Mouse (Mus musculus): ENCODE results near the gene Olfr1242.

Gene Olfr1242

DNA sequence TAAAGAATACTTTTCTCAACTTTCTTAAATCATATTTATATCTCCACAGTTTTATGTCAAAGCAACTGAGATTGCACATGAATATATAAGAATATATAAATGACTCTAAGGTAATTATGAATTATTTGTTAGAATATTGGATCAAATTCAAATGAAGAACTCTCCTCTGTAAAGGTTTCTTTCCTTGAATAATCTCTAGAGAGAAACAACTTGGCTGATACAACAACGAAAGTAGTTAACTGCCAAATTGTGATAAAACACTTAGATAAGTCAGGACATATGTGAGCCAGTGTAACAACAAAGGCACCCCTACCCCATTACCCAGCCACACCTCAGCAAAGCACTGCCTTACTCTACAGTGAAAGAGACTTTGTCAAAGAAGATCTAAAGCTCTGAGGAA, at the start of gene Olfr1242:
Olfr1242 (minus strand) TSS at position 101 of the 400 bp plus-strand sequence.
- DNase-seq: no peak

DNA sequence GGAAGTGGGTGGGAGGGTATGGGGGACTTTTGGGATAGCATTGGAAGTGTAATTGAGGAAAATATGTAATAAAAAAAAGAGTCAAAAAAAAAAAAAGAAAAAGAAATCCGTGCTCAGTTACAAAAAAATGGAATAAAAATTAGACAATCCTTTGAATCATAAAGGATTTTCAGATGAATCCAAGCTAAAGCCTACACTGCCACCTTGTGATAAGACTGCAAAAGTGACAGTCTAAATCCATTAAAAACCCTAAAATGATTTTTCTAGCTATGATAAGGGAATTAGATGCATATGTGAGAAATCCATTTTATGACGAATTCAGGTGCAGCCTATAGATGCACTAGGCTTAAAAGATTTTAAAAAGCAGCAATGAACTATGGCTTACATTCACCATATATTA, 46.4 kb upstream of the Olfr1242 start:
- no peak for DNase-seq

DNA sequence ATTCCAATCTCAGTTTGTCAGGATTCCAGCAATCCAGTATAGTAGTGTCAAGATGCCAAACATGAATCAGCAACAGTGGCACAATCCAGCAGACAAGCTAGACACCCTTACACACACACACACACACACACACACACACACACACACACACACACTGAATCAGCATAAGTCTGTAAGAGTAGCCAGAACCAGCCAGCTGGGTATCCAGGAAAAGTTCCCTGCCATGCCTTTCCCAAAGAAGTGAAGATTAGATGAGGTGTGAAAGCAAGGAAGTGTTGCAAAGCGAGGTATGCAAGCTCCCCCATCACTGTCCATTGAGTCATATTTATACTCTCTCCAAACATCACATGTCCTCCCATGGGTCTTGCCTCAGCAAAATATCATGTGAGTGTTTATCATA, 41.8 kb upstream of the Olfr1242 start:
- no peak for DNase-seq

DNA sequence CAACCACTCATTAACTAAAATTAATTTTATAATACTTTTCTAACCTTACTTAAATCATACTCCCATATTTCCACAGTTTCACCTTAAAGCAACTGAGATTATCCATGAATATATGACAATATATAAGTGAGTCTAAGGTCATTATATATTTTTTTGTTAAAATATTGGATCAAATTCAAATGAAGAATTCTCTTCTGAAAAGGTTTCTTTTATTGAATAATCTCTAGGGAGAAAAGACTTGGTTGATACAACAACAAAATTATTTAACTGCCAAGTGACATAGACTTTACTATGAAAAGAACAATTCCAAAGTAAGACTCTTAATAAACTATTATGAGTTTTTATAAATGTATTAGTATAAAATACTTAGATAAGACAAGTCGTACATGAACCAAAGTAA, 33.3 kb upstream of the Olfr1242 start, which contains the start of gene Olfr1243:
Olfr1243 (minus strand) TSS at position 101 of the 400 bp plus-strand sequence.
- DNase-seq: no peak

DNA sequence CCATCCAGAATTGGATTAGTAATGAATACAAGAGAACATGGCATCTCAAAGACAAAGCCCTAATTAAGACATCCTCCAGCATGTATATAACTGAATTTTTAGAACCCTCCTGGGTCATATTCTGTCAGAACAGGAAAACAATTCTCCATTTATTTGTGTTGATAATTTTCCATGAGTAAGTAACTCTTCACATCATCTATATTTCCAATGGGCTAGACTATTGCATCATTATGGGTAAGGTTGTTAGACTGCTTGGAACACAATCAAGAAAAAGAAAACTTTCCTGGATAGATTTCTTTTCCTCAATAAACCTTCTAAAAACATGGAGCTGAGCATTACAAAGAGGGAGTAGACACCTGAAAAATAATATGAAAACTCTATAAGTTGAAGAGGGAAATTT, 11.1 kb downstream of the Olfr1242 start, which contains the start of gene Olfr1241:
Olfr1241 (minus strand) TSS at position 101 of the 400 bp plus-strand sequence.
- DNase-seq: no peak

DNA sequence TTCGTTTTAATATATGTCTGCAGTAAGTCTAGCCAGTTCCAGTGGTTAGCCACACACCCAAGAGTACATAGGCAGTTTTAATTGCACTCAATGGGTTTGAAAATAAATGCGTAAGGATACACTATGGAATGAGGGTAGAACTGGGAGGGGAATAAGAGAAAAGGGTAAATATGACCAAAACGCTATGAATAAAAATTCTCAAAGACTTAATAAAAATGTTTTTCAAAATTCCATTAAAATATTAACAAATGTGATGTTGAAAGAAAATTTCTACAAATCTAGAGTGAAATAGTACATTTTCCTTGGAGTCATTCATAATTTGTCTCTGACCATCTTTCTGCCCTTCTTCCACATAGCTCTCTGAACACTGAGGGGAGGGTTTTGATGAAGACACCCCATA, 55.2 kb downstream of the Olfr1242 start, which contains the start of gene Olfr1240:
Olfr1240 (minus strand) TSS at position 101 of the 400 bp plus-strand sequence.
- no peak for DNase-seq

Measured in cerebellum, postnatal 25 days (tissue).